Mouse (Mus musculus) layer of hippocampus, adult 2 months (tissue): ENCODE data around the gene Cfi. TPM values are rescaled to one million over a fixed set of nuclear protein-coding genes. Genes with fewer than 3 reads are reported as not detected.
A peak's percentile ranks its signal among the peaks of the same experiment; 100 is the strongest.

Experiments used
- DNase-seq, 2 experiments: peaks; one replicate each; pipeline ENCODE4 v3.0.0; 2022; ENCODE audit warnings: low spot score in 2 of 2
- H3K27ac ChIP-seq: fragments of 200-600 bp; 2 replicates; pipeline ENCODE4 v1.8.1; 2022
- H3K4me3 ChIP-seq: fragments of 200-600 bp; 2 replicates; pipeline ENCODE4 v1.8.1; 2022; ENCODE audit warnings: mild to moderate bottlenecking
- CTCF ChIP-seq: fragments of 200-600 bp; conservative IDR thresholded peaks from 2 replicates; pipeline ENCODE4 v1.8.1; 2022; ENCODE audit warnings: antibody characterized with exemption, mild to moderate bottlenecking, moderate library complexity
- long read RNA-seq, 2 experiments: library from polyadenylated mRNA; stranded (forward); transcript quantifications; one replicate each; pipeline ENCODE4 v2.0.0; 2021; ENCODE audit warnings: borderline mapping rate in 2 of 2
- total RNA-seq, 2 experiments: library from RNA; stranded (reverse); gene quantifications; 2 replicates each; pipeline ENCODE4 v1.2.3; 2021

Gene Cfi
- total RNA-seq = not detected
- long read RNA-seq, experiment 1 = 0 reads
- long read RNA-seq, experiment 2 = 0 reads

- no peak within 1 kb of the TSS for H3K4me3 ChIP-seq
- no peak for DNase-seq
- TF ChIP-seq CTCF = no peak
- H3K27ac ChIP-seq = no peak within 1 kb of the TSS
These were observed at the start of gene Cfi for GRCm38 (mm10) chr3:129835388-129835934. Gene Cfi (plus strand): TSS chr3:129835884.

DNA sequence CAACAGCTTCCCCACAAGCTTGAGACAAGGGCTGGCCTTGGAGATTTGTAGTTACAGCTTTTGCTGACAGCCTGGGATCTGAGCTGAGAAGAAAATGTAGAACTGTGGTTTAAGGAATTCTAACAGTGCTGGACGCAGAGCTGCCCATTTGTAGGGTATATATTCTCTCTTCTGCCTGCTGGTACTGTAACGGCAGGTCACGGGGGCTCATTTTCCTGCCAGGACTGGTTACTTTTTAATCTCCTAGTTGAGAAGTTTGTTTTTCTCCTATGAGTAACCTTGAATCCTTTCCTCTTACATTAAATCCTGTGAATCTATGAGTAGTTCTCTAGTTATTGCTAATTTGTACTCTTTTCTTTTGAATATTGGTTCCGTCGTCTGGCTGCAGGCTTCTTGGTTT, 41.9 kb upstream of the Cfi start:
- no peak for TF ChIP-seq CTCF
- DNase-seq = no peak
- no peak overlapping the region for H3K27ac ChIP-seq
- no peak overlapping the region for H3K4me3 ChIP-seq

DNA sequence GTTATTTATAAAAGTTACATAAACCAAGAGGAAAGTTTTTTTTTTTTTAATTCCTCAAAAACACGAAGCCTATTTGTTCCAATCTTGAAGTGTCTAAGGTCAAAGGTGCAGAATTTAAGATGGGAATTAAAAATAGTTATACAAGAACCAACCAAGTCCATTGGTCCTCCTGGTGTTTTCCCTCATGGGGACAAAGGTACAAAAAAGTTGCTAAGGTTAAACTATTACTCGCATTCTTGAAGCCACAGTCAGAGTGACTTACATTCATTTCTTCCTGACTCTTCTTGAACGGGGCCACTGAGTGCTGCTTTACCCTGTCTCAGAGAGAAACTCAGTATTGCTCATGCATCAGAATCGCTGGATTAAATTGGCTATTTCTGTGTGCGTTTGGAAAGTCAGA, 38.3 kb upstream of the Cfi start:
- Histone ChIP-seq H3K27ac (no peak overlapping the region), H3K4me3 (no peak overlapping the region)
- TF ChIP-seq CTCF = no peak
- DNase-seq = no peak

DNA sequence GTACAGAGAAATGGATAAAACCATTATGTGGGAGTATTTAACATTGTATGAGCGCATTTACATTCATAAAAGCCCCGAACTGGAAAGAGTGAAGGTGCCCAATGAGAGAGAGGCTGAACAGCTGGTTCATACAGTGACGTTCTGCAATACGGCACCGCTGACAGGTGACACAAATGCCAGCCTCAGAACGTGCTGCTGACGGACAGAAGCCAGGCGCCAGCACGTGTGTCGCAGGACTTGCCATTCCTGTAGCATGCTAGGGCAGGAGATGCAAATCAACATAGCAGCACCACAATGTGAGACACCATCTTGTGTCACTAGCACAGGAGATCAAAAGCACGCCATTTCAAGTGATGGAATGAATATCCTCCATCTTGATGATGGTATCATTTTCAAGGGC, 37.1 kb upstream of the Cfi start:
- H3K4me3 ChIP-seq = no peak overlapping the region
- H3K27ac ChIP-seq = no peak overlapping the region
- DNase-seq = no peak
- TF ChIP-seq CTCF = no peak

DNA sequence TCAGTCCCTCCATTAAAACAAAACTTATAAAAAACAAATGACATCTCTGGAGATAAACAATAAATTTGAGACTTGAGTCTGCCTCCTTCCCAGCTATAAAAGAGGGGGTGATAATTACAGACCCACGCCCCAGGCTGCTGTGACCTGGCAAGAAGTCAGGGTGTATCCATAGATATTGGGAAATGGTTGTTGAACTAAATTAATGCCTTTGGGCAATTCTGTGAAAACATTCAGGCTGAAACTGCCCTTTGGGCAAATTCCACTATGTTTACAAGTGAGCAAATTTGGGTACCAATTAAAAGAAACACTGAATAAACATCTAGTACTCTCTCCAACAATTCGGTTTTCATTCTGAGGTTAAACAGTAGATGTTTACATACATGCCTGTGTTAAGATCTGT, 36.7 kb upstream of the Cfi start:
- Histone ChIP-seq H3K4me3 (no peak overlapping the region), H3K27ac (no peak overlapping the region)
- no peak for TF ChIP-seq CTCF
- DNase-seq = no peak

DNA sequence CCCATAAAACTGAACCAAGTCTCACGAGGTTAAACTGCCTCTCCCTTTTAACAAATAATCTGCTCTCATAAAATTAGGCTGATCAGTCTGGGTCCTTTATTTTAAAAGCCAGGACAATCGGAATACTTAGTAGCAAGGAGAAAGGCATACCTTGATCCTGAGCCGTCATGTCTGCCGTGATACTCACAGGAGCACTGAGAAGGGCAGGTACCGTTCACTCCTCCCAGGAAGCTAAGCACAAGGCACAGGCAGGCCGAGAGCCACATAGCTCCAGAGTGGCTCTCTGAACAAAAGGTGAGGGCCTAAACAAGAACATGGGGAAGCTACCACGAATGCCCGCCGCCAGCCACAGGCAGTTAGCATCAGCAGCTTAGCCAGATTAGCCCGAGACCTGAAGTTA, 31.9 kb upstream of the Cfi start, which contains the start of gene Lrit3:
TSS of gene Lrit3 (minus strand) at position 266 of the 400 bp plus-strand sequence.
- Histone ChIP-seq H3K27ac (no peak within 1 kb of the TSS), H3K4me3 (no peak within 1 kb of the TSS)
- TF ChIP-seq CTCF = no peak
- DNase-seq = no peak

DNA sequence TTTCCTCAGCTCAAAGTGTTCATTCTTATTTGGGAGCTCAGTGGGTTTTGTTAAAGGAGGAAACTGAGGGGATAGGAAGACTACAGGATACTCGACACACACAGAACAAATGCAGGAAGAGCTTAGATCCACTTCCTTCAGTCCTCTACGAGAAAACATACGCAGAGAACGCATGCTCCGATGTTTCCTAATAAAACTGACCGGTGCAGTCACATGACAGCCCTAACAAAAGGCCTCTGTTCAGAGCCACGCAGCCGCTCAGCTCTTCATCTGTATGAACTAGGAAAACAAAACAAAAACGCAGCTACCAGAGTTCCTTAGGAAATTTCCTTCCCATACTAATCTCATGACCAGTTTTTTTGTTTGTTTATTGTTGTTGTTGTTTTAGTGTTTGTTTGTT, 14.8 kb upstream of the Cfi start:
- Histone ChIP-seq H3K27ac (peak overlapping the region; percentile 60; the same call in 1 of the 2 replicates), H3K4me3 (no peak overlapping the region)
- no peak for DNase-seq
- no peak for TF ChIP-seq CTCF

DNA sequence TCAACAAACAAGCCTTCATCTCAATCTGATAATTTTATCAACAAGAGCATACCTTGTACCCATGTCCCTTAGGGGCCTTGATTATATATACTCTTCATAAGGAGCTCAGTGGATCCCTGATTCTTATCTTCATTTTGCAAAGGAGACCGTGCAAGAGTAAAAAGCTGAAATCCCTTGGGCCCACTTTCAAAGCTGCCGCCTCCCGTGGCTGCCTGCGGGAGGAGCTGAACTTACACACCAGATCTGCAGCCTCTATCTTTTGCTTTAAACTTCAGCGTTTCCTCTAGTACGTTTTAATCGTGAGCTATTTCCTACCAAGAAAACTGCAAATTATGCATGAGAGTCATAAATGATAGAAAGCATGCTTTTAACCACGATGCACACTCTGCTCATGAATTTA, 13.9 kb upstream of the Cfi start:
- Histone ChIP-seq H3K27ac (no peak overlapping the region), H3K4me3 (no peak overlapping the region)
- no peak for TF ChIP-seq CTCF
- DNase-seq = no peak

- no peak for TF ChIP-seq CTCF
- no peak within 1 kb of the TSS for H3K27ac ChIP-seq
- no peak within 1 kb of the TSS for H3K4me3 ChIP-seq
- no peak for DNase-seq
These were observed 13.4 kb upstream of the Cfi start, which contains the start of gene Rrh for GRCm38 (mm10) chr3:129822206-129822775. Gene Rrh (minus strand): TSS chr3:129822587.

- Histone ChIP-seq H3K27ac (no peak overlapping the region), H3K4me3 (no peak overlapping the region)
- peak; percentile 90 for TF ChIP-seq CTCF
- peak; percentile 26 to 34 for DNase-seq
These were observed 12.4 kb upstream of the Cfi start for GRCm38 (mm10) chr3:129823293-129823692.

DNA sequence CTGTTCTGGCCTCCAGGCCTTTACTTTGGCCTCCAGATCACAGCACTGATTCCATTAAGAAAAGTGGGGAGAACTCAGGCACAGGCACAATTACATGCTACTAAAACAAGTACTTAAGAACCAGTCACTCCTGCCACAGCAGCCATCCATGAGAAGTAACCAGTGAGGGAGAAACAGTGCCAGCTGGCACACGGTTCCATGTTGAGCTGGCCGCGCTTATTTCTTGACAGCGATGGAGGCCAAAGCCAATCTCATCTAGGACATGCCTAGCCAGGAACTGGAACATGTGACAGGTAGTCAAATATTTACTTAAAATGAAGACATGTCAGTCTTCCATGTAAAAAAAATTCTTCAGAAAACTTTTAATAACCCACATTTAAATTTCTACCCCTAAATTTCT, 11.5 kb upstream of the Cfi start:
- Histone ChIP-seq H3K4me3 (no peak overlapping the region), H3K27ac (no peak overlapping the region)
- no peak for TF ChIP-seq CTCF
- no peak for DNase-seq

DNA sequence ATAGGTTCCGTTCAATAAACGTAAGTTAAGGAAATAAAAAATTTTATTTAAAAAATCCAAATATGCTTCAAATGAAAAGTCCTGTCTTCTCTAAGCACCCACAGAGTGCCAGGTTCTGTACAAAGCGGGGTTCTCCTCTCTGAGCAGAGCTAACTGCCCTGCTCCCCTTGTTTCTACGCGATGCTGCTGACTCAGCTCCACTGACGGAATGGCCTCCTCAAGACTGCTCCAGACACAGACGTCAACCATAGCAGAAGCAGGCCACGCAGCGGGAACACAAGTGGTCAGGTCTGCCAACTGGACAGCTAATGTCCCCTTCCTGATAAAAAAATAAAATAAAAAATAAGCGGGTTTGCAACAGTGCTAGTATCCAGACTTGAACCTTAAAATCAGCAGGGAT, 10.8 kb upstream of the Cfi start:
- TF ChIP-seq CTCF = no peak
- DNase-seq = no peak
- no peak overlapping the region for H3K4me3 ChIP-seq
- H3K27ac ChIP-seq = no peak overlapping the region

DNA sequence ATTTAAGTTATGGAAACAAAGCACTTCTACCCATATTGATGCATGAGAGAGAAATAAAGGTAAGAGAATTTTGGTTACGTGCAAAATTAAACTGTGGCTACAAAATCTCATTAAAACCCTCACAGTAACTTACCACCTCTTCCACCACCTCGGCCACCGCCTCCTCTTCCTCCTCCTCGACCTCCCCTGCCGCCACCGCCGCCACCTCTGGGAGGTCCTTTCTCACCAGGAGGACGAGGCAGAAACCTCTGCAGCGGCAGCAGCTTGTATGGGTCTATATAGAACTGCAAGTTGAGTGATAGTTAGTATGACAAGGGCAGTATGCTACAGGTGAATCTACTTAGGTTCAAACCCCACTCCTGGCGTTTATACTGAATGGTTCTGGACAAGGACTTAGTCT, 9.0 kb upstream of the Cfi start:
- no peak for TF ChIP-seq CTCF
- no peak overlapping the region for H3K27ac ChIP-seq
- H3K4me3 ChIP-seq = no peak overlapping the region
- no peak for DNase-seq

DNA sequence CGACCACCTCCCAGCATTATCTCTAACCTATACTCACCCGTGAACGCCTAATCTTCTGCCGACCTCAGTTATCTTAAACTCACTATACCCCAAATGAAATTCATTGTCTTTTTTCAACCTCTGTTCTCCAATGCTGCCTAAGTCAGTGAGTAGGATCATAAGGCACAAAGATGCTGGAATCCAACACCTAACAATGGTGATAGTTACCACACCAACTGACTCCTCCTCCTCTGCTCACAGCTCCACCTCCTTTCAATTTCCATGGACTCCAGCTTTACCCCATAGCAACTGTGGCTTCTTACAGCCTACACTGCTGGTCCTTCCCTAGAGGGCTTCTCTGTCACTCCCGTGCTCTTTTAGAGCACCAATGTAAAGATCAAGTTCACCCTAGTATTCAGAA, 8.0 kb upstream of the Cfi start:
- H3K4me3 ChIP-seq = no peak overlapping the region
- H3K27ac ChIP-seq = no peak overlapping the region
- DNase-seq = no peak
- no peak for TF ChIP-seq CTCF
